Mouse (Mus musculus): ENCODE measurements around the gene Otud5. TPM values are rescaled to one million over a fixed set of nuclear protein-coding genes. Genes with fewer than 3 reads are reported as not detected.
"Not testable (repeated sequence)": the region's sequence is repeated elsewhere in the genome, so short reads cannot be mapped to it uniquely, and the experiment has no call there.

Gene Otud5
- 32.2 and 33.1 TPM in 2 replicates for polyA plus RNA-seq (2014; fragmentation: Nextera tagmentation; extraction: Ambion mirVana)

DNA sequence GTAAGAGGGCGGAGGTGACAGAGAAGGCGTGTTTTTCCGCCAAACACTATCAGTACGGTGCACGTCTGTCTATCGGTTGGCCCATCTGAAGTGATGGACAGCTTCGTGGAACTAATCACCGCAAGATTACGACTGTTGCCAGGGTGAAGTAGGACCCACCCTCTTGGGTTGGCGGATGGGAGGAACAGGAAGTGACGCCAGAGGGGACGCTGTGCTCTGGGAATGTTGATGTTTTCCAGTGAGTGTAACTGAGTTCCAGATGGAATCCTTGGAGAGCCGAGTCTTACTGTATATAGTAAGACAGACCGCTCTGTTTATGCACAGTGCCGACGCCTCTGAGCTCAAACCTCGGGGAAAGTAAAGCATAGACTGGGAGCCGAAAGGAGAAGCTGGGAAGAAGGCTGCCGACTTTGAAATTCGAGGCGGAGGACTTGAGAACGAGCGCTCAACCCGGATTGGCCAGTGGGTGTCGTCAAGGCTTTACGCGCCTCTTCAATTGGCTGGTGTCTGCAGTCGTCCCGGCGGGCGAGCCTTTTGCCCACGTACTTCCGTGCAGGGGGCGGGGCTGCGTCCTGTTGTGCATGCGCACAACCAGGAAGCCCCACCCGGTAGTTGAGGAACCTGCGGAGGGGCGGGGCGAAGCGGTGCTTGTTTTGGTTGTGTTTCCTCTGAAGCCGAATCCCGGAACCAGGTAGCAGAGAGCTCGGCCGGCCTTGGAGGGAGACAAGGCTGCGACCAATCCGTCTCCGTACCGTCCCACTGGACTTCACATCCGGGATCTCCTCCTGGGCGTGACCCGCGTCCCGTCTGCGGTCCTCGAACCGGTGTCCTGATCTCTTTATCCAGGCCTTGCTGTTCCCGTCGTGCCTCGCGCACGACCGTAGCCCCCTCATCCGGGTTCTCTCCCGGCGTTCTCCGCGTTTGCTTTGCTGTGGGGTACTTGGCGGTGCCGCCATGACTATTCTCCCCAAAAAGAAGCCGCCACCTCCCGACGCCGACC is at the start of gene Otud5:
Otud5 (plus strand) TSS at position 202 of the 1,000 bp plus-strand sequence.
- no peaks in the 10 kb centered on the region for H3K36me3 ChIP-seq (ENCODE audit: control insufficient read depth, insufficient read depth, low read length)
- DNase-seq (ENCODE audit: low spot score) = peak; percentile 89
- peak; percentile 93 for ATAC-seq (replicated peaks; ENCODE audit: low FRiP score)
- H3K27me3 ChIP-seq (replicated peaks; ENCODE audit: control insufficient read depth, insufficient read depth, low read length) = no peaks in the 10 kb centered on the region
- H3K27ac ChIP-seq (ENCODE audit: low read depth, low read length) = peak within 1 kb of the TSS; percentile 88
- H3K9me3 ChIP-seq (ENCODE audit: control insufficient read depth, low read length) = no peaks in the 10 kb centered on the region
- H3K4me1 ChIP-seq (replicated peaks; ENCODE audit: control insufficient read depth, insufficient read depth, low read length) = peaks cover 5% of the 10 kb centered on the region
- H3K4me2 ChIP-seq = peak within 1 kb of the TSS; percentile 84
- H3K4me3 ChIP-seq (ENCODE audit: low read depth, low read length) = peak within 1 kb of the TSS; percentile 83
- peak within 1 kb of the TSS; percentile 79 for H3K9ac ChIP-seq (ENCODE audit: low read depth, low read length)
- 9% methylated on average over 70 of the region's 74 CpGs for WGBS

DNA sequence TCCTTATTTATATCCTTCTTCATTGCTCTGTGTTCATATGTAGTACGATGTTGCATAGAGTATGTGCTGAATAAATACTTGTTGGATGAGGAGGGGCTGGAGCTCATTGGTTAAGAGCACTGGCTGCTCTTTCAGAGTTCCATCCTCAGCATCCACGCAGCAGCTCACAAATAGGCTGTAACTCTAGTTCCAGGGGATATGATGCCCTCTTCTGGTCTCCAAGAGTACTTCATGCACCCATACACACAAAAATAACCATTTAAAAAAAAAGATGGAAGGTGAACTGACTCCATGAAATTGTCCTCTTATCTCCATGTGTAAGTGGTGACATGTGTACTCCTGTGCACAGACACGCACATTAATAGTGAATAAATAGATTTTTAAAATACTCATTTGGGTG is 47.8 kb upstream of the Otud5 start:
- H3K27me3 ChIP-seq (replicated peaks; ENCODE audit: control insufficient read depth, insufficient read depth, low read length) = no peaks in the 10 kb centered on the region
- H3K36me3 ChIP-seq (ENCODE audit: control insufficient read depth, insufficient read depth, low read length) = no peaks in the 10 kb centered on the region
- no peak overlapping the region for H3K27ac ChIP-seq (ENCODE audit: low read depth, low read length)
- H3K9ac ChIP-seq (ENCODE audit: low read depth, low read length) = no peak overlapping the region
- no peaks in the 10 kb centered on the region for H3K9me3 ChIP-seq (ENCODE audit: control insufficient read depth, low read length)
- no peaks in the 10 kb centered on the region for H3K4me1 ChIP-seq (replicated peaks; ENCODE audit: control insufficient read depth, insufficient read depth, low read length)
- H3K4me3 ChIP-seq (ENCODE audit: low read depth, low read length) = no peak overlapping the region
- H3K4me2 ChIP-seq = no peak overlapping the region
- DNase-seq (ENCODE audit: low spot score) (no peak), ATAC-seq (replicated peaks; ENCODE audit: low FRiP score) (no peak)
- 39% methylated on average over 3 of the region's 3 CpGs for WGBS

DNA sequence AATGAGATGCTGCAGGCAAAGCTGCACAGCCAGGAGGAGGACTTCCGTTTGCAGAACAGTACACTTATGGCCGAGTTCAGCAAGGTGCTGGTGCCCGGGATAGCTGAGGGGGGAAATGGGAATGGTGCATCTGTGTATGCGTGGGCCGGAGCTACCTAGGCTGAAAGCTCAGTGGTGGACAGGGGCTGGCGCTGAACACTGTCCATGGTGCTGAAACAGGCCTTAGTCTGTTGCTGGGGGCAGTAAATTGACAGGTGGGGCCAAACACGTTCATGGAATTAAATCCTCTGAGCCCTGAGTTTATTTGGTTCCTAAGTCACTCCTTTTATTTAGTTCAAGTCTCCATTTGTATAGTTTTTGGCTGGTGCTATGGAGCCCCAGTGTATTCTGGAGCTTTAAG is 46.1 kb upstream of the Otud5 start:
- 34% methylated on average over 7 of the region's 7 CpGs for WGBS
- no peak for ATAC-seq (replicated peaks; ENCODE audit: low FRiP score)
- H3K27me3 ChIP-seq (replicated peaks; ENCODE audit: control insufficient read depth, insufficient read depth, low read length) = no peaks in the 10 kb centered on the region

DNA sequence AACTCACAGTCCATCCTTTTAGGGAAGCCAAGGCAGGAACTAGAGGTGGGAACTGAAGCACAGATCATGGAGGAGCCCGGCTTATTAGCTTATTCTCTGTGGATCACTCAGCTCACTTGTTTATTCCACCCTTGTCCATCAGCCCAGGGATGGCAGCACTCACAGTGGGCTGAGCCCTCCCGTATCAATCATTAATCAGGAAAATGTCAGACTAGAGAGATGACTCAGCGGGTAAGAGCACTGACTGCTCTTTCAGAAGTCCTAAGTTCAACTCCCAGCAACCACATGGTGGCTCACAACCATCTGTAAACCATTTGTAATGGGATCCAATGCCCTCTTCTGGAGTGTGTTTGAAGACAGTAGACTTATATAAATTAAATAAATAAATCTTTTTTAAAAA is 43.8 kb upstream of the Otud5 start:
- H3K27ac ChIP-seq (ENCODE audit: low read depth, low read length) = no peak overlapping the region
- DNase-seq (ENCODE audit: low spot score) (no peak), ATAC-seq (replicated peaks; ENCODE audit: low FRiP score) (no peak)
- WGBS = 67% methylated on average over 3 of the region's 3 CpGs
- H3K4me2 ChIP-seq = no peak overlapping the region
- no peak overlapping the region for H3K4me3 ChIP-seq (ENCODE audit: low read depth, low read length)
- no peaks in the 10 kb centered on the region for H3K9me3 ChIP-seq (ENCODE audit: control insufficient read depth, low read length)
- no peaks in the 10 kb centered on the region for H3K4me1 ChIP-seq (replicated peaks; ENCODE audit: control insufficient read depth, insufficient read depth, low read length)
- no peaks in the 10 kb centered on the region for H3K27me3 ChIP-seq (replicated peaks; ENCODE audit: control insufficient read depth, insufficient read depth, low read length)
- peaks cover 2% of the 10 kb centered on the region; the same call in 1 of the 2 replicates for H3K36me3 ChIP-seq (ENCODE audit: control insufficient read depth, insufficient read depth, low read length)
- no peak overlapping the region for H3K9ac ChIP-seq (ENCODE audit: low read depth, low read length)

More for the DNA sequence above, 46.1 kb upstream of the Otud5 start:
- Histone ChIP-seq H3K4me3 (ENCODE audit: low read depth, low read length) (no peak overlapping the region), H3K27ac (ENCODE audit: low read depth, low read length) (no peak overlapping the region), H3K9me3 (ENCODE audit: control insufficient read depth, low read length) (no peaks in the 10 kb centered on the region), H3K4me1 (replicated peaks; ENCODE audit: control insufficient read depth, insufficient read depth, low read length) (no peaks in the 10 kb centered on the region), H3K4me2 (no peak overlapping the region), H3K9ac (ENCODE audit: low read depth, low read length) (no peak overlapping the region), H3K36me3 (ENCODE audit: control insufficient read depth, insufficient read depth, low read length) (no peaks in the 10 kb centered on the region)
- peak; percentile 43 for DNase-seq (ENCODE audit: low spot score)

DNA sequence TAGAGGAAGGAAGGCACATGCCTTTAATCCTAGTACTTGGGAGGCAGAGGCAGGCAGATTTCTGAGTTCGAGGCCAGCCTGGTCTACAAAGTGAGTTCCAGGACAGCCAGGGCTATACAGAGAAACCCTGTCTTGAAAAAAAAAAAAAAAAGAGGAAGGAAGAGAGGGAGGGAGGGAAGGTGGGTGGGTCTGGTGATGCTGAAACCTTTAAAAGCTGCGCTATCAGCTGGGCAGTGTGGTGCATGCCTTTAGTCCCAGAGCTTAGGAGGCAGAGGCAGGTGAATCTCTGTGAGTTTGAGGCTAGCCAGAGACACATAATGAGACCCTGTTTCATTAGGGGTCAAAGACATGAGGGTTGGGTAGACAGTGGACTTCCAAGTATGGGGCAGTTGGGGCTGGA is 39.0 kb upstream of the Otud5 start:
- H3K4me3 ChIP-seq (ENCODE audit: low read depth, low read length); H3K9me3 ChIP-seq (ENCODE audit: control insufficient read depth, low read length): not testable (repeated sequence)

DNA sequence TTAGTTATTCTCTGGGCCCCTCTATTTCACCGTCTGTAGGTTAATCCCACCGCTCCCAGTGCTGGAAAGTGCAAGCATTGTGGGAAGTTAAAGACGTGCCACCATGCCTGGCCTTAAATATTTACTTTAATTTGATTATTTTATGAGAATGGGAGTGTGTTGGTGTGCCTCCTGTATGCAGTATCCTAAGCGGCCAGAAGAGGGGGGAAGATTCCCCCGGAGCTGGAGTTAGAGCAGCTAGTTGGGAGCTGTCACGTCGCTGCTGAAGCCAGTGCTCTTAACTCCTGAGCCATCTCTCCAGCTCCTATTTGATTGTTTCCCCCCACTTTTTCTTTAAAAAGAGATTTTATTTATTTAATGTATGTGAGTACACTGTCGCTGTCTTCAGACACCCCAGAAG is 26.1 kb upstream of the Otud5 start:
- not testable (repeated sequence) for H3K27me3 ChIP-seq (replicated peaks; ENCODE audit: control insufficient read depth, insufficient read depth, low read length); H3K9ac ChIP-seq (ENCODE audit: low read depth, low read length); H3K4me1 ChIP-seq (replicated peaks; ENCODE audit: control insufficient read depth, insufficient read depth, low read length); H3K36me3 ChIP-seq (ENCODE audit: control insufficient read depth, insufficient read depth, low read length); H3K9me3 ChIP-seq (ENCODE audit: control insufficient read depth, low read length); H3K4me3 ChIP-seq (ENCODE audit: low read depth, low read length); DNase-seq (ENCODE audit: low spot score); ATAC-seq (replicated peaks; ENCODE audit: low FRiP score); H3K27ac ChIP-seq (ENCODE audit: low read depth, low read length); H3K4me2 ChIP-seq
- WGBS = 42% methylated on average over 8 of the region's 8 CpGs

More for the DNA sequence above, 39.0 kb upstream of the Otud5 start:
- not testable (repeated sequence) for H3K9ac ChIP-seq (ENCODE audit: low read depth, low read length); DNase-seq (ENCODE audit: low spot score); H3K4me2 ChIP-seq; H3K4me1 ChIP-seq (replicated peaks; ENCODE audit: control insufficient read depth, insufficient read depth, low read length); ATAC-seq (replicated peaks; ENCODE audit: low FRiP score); H3K27ac ChIP-seq (ENCODE audit: low read depth, low read length); H3K27me3 ChIP-seq (replicated peaks; ENCODE audit: control insufficient read depth, insufficient read depth, low read length); H3K36me3 ChIP-seq (ENCODE audit: control insufficient read depth, insufficient read depth, low read length)
- 90% methylated on average over 2 of the region's 2 CpGs for WGBS

DNA sequence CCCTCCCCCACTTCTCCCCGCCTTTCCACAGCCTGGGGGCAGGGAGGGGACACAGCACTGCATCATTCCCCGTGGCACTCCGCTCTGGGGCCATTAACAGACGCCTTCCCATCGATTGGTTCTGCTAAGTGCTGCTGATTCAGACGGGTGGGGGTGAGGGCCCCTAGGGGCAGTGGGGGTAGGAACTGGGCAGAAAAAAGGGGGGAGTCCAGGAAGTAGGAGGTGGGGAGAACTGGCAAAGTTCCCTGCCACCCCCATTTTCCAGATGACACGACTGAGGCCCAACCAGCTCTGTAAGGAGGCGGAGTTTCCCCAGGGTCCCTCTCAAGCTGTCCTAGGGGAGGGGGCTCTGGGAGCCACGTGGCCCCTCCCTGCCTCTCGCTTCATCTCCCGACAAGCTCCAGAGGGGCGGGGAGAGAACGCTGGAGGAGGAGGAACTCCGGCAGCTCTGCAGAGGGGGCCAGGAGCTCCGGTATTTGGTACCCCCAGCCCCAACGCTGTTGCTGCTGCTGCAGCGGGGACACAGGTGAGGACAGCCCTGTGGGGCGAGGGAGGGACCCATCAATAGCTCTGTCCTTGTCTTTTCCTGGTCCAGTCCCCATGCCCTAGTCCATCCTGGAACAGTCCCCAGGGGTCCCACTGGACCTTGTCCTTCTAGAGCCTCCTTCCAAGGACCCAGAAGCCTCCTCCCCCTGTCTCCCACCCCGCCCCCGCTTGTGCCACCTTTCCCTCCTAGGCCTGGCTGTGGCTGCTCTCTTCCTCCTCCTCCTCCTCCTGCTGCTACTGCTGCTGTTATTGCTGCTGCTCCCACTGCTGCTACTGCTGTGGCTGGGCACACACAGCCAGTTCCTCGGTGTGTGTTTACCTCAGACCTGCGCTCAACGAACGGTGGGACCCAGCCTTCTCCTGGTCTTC is 19.0 kb upstream of the Otud5 start, which contains the start of gene Kcnd1:
Kcnd1 (plus strand) TSS at position 425 of the 915 bp plus-strand sequence.
- Histone ChIP-seq H3K4me2 (peak within 1 kb of the TSS; percentile 65), H3K27me3 (replicated peaks; ENCODE audit: control insufficient read depth, insufficient read depth, low read length) (no peaks in the 10 kb centered on the region), H3K4me1 (replicated peaks; ENCODE audit: control insufficient read depth, insufficient read depth, low read length) (no peaks in the 10 kb centered on the region), H3K27ac (ENCODE audit: low read depth, low read length) (no peak within 1 kb of the TSS), H3K9ac (ENCODE audit: low read depth, low read length) (peak within 1 kb of the TSS; percentile 34; the same call in 1 of the 2 replicates), H3K4me3 (ENCODE audit: low read depth, low read length) (peak within 1 kb of the TSS; percentile 35), H3K9me3 (ENCODE audit: control insufficient read depth, low read length) (no peaks in the 10 kb centered on the region), H3K36me3 (ENCODE audit: control insufficient read depth, insufficient read depth, low read length) (no peaks in the 10 kb centered on the region; the same call in 1 of the 2 replicates)
- ATAC-seq (replicated peaks; ENCODE audit: low FRiP score) = peak; percentile 53
- no peak for DNase-seq (ENCODE audit: low spot score)
- WGBS = 16% methylated on average over 18 of the region's 24 CpGs

DNA sequence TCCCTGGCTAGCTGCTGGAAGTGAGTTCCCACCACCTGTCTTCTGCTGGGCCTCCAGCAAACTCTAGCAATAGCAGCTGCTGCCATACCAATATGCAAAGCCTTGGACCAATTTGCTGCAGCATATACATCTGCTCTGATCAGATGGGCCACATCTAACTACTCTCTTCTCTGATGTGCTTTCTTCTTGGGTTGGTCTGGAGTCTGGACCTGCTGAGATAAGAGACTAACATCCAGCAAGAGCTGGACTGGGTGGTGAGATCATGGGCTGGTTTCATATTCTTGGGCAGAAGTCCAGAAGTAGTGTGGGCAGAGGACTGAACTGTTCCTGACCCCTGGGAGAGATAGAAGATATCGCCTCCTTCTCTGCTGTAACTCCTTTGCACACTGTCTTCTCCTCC is 4.0 kb upstream of the Otud5 start:
- no peaks in the 10 kb centered on the region for H3K36me3 ChIP-seq (ENCODE audit: control insufficient read depth, insufficient read depth, low read length)
- peak overlapping the region; percentile 78 for H3K27ac ChIP-seq (ENCODE audit: low read depth, low read length)
- H3K27me3 ChIP-seq (replicated peaks; ENCODE audit: control insufficient read depth, insufficient read depth, low read length) = no peaks in the 10 kb centered on the region
- no peaks in the 10 kb centered on the region for H3K9me3 ChIP-seq (ENCODE audit: control insufficient read depth, low read length)
- peak; percentile 56 for ATAC-seq (replicated peaks; ENCODE audit: low FRiP score)
- 60% methylated on average over 1 of the region's 1 CpGs for whole genome bisulfite sequencing
- H3K9ac ChIP-seq (ENCODE audit: low read depth, low read length) = no peak overlapping the region
- no peak overlapping the region for H3K4me3 ChIP-seq (ENCODE audit: low read depth, low read length)
- peak overlapping the region; percentile 17; the same call in 1 of the 2 replicates for H3K4me2 ChIP-seq
- peaks cover 7% of the 10 kb centered on the region for H3K4me1 ChIP-seq (replicated peaks; ENCODE audit: control insufficient read depth, insufficient read depth, low read length)
- no peak for DNase-seq (ENCODE audit: low spot score)
